Mouse (Mus musculus): ENCODE measurements around the gene Pars2.

Gene Pars2

DNA sequence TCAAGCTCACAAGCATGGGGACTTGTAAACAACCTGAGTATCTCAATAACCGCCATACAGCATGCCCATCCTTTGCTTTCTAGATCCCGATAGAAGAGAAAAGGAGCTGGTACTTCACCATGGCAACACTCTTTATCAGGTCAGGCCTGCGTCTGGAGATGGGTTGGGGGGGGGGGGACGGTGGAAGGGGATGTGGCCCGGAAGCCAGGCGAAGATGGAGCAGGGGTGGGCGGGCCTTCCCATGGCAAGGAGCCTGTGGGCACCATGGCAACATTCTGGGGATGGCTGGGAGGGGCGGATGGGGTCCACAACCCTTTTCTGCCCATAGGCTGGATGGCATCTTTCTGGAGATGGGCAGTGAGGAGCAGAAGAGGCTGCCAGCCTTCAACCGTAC is 16.8 kb upstream of the Pars2 start:
- DNase-seq, result no peak

DNA sequence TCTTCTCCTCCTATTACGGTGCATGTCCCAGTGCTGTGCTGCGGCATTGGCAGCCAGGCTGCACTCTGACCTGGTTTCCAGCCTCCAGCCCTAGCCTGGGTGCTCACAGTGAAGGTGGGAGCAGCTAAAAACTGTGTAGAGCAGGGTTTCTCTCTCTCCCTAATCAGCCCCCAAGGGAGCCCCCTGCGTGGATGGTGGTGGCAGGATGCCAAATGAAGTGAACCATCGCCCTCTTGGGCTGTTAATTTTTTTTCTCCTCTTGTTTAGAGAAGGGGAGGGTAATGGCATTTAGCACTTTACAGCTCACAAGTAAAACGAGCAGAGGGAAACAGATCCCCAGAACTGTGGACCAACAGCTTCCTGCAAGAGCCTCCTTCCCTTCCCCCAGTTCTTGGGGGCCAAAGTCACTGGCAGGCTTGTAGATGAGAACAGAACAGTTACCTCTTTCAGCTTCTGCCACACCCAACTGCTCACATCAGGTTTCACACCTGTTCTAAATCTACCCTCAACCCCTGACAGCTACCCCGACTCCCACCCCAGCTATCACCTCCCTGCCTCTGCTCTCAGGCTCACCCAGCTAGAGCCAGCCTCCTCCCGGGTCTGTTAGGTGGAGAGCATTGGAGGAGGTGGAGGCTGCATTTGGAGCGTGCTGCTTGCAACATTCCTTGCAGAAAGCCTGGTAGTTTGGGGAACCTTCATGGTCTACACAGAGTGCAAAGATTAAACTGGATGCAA is 7.2 kb upstream of the Pars2 start:
- DNase-seq, result no peak

DNA sequence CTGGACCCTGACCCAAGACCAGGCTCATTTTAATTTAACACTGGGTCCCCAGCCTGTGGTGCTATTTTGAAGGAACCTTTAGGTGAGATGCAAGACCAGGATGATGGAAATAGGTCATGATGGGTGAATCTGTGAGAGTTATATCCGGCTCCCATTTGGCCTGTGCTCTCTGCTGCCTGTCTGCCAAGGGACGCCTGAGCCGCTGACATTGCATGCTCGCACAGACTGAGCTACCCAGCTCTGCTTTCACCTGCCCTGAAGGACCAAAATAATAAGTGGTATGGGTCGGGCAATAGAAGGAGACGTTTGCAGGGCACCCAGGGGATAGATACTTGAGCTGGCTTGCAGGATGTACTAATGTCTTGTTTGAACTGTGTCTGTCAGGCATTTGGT is 6.7 kb upstream of the Pars2 start:
- DNase-seq, result no peak

DNA sequence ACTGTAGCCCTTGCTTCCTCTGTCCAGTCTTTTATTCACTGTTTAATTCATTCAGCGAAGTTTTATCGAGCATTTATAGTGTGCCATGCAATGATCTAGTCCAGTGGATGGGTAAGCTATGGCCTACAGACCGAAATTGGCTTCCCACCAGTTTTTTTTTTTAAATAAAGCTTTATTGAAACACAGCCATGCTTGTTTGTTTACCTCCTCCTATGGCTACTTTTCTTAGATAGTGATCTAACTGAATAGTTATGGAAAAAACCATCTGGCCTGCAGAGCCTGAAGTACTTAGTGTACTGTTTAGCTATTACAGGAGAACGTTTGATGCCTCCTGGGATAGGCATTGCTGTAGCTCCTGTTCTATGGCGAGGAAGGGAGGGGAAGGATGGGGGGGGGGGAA is 5.1 kb upstream of the Pars2 start:
- no peak for DNase-seq

DNA sequence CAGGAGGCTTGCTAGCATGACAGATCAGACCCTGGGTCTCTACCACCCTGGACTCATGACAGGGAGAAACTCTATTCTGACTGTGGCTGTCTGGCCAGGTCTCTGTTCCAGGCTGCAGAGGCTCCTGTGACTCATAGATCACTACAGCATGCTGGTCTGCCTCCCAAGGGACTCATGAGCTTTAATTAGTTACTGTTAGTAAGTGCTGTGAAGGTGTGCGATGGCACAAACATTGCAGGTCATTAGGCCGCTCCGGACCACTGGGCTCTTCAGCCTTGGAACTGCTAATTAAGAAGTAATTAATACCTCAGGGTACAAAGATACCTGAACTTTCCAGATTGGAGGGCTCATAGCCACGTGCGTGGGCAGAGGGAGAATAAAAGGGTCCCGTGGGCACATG is 3.7 kb upstream of the Pars2 start:
- no peak for DNase-seq

DNA sequence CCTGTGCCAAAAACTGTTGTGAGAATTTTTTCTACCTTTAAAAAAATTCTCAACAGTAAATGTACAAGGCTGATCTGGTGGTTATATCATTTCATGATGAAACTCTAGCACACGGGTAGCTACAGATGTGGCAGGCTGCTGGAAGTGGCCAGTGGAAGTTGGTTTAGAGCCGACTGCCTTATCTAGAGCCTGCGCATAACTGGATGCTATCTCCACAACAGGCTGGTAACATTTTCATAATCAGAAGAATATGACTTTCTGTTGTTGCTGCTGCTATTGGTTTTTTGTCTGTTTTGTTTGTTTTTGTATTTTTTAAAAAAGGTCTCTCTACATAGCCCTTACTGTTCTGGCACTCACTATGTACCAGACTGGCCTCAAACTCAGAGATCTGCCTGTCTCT is 1.7 kb downstream of the Pars2 start:
- DNase-seq, result no peak

DNA sequence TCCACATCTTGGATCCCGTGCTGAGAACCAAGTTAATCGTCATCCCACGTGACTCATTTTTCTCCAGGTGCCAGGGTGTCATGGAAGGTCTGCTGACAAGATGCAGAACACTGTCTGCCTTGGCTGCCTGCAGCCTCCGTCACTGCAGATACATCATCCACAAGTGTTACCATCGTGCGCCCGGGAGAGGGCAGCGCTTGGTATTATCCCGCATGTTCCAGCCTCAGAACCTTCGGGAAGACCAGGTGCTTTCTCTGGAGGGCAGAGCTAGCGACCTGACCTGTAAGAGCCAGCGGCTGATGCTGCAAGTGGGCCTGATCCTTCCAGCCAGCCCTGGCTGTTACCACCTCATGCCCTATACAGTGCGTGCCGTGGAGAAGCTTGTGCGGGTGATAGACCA is 2.2 kb downstream of the Pars2 start:
- no peak for DNase-seq

DNA sequence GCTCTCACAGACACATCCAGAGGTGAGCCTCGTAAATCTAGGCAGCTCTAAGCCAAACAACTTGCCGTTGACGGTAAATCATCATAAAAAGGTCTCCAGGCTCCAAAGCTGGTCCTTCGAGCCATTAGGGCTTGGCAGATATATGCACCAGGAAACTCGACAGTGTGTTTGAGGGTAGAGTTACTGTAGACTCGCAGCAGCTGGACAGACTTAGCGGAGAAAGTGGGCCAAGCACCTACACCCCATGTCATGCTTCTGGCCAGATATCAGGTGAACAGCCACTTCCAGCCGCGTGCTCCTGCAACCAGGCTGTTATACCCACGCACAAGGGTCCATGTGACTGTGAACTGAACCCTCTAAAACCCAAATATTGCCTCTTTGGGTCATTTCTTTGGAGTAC is 4.8 kb downstream of the Pars2 start:
- no peak for DNase-seq

DNA sequence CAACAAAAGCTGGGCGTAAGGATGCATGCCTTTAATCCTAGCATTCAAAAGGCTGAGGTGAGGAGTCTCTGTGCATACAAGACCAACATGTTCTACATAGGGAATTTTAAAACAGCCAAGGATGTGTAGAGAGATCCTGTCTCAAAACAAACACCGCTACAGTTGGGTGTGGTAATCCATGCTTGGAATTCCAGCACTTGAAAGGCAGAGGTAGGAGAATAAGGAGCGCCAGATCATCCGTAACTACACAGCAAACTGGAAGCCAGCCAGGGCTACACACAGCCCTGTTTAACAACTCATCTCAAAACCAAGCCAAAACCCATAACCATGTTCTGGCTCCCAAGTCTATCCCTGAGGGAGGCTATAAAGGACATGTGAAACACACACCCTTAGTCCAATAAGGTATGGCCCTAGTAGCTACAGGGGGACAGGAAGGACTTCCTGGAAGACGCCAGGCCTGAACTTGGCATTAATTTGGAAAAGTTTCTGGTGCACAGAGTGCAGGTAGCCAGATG is 13.1 kb downstream of the Pars2 start:
- DNase-seq, result no peak

DNA sequence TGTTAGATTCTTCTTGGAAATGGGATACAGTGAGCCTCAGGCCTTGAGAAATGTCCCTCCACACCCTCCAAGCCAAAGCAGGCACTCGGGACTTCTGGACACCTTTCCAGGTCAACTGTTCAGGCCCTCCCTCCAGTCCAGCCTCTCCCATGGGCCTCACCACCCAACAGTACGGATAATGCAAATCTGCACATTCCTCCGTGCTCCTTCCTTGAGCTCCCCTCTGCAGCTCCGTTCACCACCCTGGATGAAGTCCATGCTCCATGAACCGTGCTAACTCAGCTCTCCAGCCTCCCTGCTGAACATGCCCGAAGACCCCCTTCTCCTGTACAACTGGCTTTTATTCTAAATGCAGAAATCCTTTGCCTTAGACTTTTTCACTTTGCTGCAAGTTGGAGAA is 13.8 kb downstream of the Pars2 start:
- no peak for DNase-seq

DNA sequence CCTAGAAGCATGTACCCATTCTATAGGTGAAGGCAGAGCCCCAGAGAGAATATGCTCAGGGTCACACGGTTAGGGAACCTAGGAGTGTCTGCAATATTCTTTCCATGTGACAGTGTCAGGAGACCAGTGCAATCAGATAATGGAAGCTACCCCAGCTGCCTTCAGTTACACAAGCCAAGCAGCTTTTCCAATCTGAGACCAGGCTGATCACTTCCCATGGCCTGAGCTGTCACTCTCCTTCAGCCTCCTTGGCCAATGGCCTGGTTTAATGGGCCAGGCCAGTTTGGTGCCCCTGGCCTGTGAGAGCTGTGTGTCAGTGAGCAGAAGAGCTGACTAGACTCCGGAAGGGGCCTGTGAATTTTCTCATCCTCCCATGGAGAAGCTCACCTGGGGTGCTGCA is 14.4 kb downstream of the Pars2 start:
- no peak for DNase-seq

DNA sequence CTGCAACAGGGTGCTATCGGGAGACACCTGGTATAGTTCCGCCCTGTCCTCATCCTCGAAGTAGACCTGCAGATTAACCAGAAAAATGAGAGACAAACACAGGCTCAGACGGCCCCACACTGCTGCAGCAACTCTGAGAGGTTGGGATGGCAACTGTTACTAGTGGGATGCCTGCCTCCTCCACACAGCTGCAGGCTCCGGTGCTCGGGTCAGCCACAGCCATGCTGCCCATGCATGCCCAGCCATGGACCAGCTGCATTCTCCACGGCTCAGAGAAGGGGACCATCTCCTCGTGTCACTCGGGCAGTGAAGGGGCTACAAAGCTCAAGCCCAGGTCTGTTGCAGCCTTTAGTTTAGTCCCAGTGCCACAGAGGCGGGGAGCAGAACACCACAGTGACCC is 14.8 kb downstream of the Pars2 start:
- no peak for DNase-seq

DNA sequence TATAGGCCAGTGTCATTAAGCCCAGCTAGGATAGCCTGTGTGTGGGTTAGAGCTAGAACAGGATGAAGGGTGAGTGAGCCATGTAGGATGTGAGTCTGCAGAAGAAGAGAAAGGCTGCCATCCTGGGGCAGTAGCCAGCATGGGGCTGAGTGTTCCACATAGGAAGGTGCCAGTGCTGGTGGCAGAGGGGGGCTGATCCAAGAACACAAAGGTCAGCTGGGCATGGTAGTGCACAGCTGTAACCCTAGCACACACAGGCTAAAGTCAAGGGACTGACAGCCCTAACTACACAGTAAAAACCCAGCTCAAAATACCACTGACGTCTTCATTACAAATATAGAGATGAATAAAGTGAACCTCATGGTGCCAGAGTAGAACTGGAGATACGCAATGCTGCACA is 15.7 kb downstream of the Pars2 start:
- no peak for DNase-seq

DNA sequence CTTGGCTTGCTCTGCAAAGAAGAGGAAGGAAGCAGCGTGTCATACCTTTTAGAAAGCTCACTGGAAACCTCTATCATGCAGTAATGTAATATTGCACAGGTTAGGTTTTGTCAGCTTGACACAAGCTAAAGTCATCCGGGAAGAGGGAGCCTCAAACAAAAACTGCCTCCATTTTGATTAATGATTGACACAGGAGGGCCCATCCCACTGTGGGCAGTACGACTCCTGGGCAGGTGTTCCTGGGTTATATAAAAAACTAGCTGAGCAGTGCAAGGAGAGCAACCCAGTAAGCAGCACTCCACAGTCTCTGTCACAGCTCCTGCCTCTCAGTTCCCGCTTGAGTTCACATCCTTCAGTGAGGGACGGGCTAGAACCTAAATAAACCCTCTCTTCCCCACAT is 25.9 kb downstream of the Pars2 start:
- no peak for DNase-seq

DNA sequence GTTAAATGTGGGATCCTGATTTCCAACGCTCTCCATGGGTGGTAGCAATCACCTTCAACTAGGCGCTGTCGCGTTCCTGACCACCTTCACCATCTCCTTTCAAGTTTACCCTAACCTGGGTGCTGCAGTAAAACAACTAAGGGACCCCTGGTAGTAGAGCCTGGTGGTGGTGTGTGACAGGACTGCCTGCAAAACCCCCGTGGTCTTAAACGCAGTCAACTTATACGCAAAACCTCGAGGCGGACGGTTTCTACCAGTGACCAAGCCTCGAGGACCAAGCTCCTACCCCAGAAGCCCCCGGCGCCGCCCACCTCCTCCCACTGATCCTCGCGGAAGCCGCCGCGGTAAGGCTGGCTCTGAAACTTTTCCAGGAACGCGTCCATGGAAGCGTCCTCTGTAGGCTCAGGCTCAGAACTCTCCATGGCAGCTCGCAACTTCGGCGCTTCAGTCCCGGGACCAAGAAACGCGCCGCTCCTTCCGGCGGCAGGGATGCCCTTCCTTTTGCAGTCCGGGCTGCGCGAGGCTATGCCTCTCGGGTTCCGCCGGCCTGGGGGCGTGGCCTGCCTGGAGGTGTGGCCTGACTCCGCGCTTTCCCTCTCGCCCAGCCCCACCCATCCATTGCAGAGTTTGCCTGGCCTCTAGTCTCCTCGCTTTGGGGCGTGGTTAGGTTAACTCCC is 27.7 kb downstream of the Pars2 start, which contains the start of gene Ttc4:
Gene Ttc4 (minus strand): TSS at position 503 of the 677 bp plus-strand sequence.
- peak; percentile 88 to 90 for DNase-seq

DNA sequence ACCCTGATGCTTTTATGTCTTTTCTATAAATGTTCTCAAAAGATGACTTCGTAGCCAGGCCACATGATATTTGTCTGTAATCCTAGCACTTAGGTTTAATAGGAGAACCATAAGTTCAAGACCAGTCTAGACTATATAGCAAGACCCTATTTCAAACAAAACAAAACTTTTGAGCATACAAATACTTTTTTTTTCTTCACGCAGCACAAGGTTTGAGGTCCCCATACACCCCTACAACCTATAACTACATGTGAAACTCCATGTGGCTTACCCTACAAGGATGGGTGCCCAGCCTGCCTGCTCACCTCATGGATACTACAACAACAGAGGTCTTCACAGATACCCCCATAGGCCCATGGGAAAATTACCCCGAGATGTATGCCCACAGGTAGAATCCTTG is 28.3 kb downstream of the Pars2 start:
- no peak for DNase-seq

DNA sequence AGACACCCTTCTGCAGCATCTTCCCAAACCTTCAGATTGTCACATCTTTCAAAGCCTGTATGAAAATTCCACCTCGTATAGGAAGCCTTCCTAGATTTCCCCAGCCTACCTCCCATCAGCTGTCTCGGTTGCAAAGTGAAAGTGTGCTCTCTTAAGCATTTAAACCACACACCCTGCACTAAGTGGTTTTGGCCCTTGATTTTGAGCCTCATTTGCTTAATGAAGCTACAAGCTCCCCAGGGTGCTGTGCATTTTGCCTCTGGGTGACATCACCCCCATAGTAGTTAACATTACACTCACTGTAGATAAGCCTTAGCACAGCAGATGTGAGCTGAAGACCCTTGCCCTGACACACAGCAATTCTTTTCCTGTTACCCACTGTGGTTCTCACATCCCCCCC is 30.1 kb downstream of the Pars2 start:
- DNase-seq, result no peak

DNA sequence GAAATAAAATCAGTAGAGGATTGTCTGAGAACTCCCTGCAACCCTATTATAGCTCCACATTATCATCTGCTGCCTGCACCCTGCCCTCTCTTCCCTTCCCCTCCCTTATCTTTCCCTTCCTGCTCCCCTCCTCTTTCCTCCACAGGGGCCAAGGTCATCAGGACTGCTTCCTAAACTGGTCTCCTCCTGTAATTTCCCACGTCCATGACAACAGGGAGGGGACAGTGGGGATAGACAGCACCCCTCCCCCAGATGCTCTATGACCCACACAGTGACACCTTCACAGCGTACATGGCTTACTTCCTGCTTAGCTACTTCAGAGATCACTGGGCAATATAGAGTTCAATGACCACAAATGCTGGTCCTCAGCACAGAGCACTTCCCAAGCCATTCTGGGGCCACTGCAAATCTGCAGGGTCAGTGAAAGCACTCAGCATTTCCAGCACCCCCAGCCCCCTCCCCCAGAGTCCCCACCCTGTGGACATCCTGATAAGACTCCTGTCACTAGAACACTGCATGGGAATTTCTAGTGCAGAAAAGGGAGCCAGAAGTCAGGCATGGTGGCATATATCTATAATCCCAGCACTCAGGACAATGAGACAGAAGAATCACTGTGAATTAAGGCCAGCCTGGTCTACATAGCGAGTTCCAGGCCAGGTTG is 37.9 kb downstream of the Pars2 start:
- no peak for DNase-seq

DNA sequence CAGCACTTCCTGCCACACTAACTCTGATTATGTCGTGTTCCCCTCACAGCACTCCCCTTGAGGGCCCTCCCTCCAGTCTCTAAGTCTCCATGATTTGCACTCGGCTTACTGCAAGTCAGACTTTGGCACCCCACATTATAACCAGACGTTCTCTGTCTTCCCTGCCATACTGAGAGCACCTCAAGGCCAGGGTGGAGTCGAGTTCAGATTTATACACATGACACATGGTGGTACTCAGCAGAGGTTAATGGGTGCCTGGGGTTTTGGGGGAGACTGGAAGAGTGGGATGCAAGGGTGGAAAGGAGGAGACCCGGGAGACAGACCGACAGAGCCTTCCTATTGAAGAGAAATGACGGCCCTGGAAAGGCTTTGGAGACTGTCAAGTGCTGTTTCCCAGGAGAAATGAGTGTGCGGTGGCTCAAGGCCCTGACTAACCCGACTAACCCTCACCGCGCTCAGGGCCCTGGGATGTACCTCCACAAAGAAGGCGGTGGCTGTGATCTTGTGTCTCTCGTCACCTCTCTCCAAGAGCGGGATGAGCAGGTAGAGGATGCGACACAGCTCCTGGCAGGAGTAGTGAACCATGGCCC is 43.1 kb downstream of the Pars2 start:
- no peak for DNase-seq

DNA sequence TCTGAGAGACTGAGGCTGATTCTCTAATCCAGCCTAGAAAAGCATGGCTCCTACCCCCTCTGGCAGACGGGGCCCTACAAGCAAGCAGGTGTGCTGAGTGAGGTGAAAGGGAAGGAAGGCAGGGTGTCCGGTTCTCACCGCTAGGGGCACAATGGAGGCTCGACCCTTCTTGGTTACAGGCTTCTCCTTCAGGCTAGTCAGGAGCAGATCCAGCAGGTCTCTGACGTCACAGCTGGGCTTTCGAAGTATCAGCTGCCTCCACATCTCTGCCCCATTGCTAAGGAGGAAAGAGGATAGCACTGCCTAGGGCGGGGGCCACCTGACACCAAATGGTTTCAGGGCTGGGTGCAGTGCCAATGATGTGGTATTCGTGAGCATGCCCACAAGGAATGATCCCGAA is 49.1 kb downstream of the Pars2 start:
- peak; percentile 20 to 26 for DNase-seq

DNA sequence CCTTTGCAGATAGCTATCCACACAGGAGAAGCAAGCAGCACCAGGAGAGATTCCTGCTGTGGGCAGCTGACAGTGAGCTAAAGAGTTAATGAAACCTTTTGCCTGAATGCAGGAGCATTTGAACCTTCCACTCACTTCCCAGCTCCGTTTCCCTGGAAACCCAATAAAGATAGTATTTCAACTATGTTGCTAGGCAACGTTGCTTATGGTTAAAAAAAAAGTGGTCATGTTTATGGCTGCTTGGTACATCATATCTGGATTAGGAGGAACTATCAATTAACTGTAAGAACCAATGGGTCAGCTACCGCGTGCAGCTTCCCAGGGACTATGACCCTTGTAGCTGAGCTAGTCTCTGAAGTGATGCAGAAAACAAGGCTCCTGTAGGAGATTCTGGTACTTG is 49.9 kb downstream of the Pars2 start:
- no peak for DNase-seq

DNA sequence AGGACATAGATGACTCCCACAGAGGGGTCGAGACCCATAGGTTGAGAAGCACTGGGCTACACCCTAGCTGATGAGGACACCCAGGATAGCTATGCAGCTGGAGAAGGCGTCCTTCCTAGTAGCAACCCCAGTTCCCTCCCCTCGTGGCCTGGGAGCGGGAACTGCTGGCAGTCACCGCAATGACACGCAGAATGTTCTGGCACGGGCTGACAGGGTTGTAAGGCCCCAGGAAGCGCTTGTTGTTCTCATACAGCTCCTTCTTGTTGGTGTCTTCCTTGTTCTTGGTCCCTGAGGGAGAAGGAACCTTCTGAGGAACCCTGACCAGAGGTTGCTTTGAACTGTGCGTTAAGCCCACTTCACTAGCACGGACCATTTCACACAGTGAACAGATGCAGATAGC is 53.1 kb downstream of the Pars2 start:
- DNase-seq, result no peak

DNA sequence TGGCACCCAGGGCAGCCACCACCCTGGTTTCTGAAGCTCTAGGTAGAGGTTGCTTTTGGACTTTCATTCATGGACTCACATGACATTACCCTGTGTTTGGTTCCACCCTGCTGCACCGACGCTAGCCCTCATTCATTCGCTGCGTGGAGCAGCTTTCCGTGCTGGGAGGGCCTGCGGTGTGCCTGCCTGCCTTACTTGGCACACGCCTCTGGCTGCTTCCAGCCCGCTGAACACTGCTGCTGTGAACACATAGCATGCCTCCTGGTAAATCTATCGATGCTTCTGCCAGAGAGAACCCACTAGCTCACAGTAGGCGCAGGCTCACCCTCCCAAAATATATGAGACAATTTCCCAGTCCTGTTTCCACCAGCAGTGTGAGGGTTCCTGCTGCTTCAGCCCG is 53.5 kb downstream of the Pars2 start:
- DNase-seq, result no peak
